Mouse (Mus musculus) cerebellum, postnatal 10 days (tissue): ENCODE data around the gene Dglucy.

Experiments used
- DNase-seq, 2 experiments: peaks; one replicate each; pipeline ENCODE4 v3.0.0; 2021; ENCODE audit warnings: mixed read lengths in 2 of 2

The Dglucy gene

GRCm38 (mm10) chr12:100886877-100887276 lies 108.0 kb downstream of the Dglucy start:
- no peak for DNase-seq

GRCm38 (mm10) chr12:100887801-100888258 lies 109.0 kb downstream of the Dglucy start:
- peak; percentile 77 to 80 for DNase-seq

GRCm38 (mm10) chr12:100890548-100890947 lies 111.7 kb downstream of the Dglucy start:
- no peak for DNase-seq

GRCm38 (mm10) chr12:100895504-100895903 lies 116.6 kb downstream of the Dglucy start:
- no peak for DNase-seq

GRCm38 (mm10) chr12:100896661-100897060 lies 117.8 kb downstream of the Dglucy start:
- DNase-seq = no peak

GRCm38 (mm10) chr12:100897736-100898650 lies 119.1 kb downstream of the Dglucy start:
- DNase-seq = peak; percentile 57 to 66

GRCm38 (mm10) chr12:100899111-100899640 lies 120.3 kb downstream of the Dglucy start:
- DNase-seq = peak; percentile 62 to 70

- DNase-seq = no peak
Measured at GRCm38 (mm10) chr12:100900901-100901300, 122.0 kb downstream of the Dglucy start.

- no peak for DNase-seq
Measured at GRCm38 (mm10) chr12:100901386-100901785, 122.5 kb downstream of the Dglucy start.

- no peak for DNase-seq
Measured at GRCm38 (mm10) chr12:100903761-100904160, 124.9 kb downstream of the Dglucy start.

GRCm38 (mm10) chr12:100906861-100907260 lies 128.0 kb downstream of the Dglucy start:
- DNase-seq = no peak

- peak; percentile 62 to 63 for DNase-seq
Measured at GRCm38 (mm10) chr12:100907598-100908297, 128.9 kb downstream of the Dglucy start, which contains the start of gene Gpr68. Gene Gpr68 (minus strand): TSS chr12:100908198.

GRCm38 (mm10) chr12:100908298-100909034 lies 129.6 kb downstream of the Dglucy start:
- no peak for DNase-seq

- peak; percentile 44 to 50 for DNase-seq
Measured at GRCm38 (mm10) chr12:100909765-100910164, 130.9 kb downstream of the Dglucy start.

- DNase-seq = peak; percentile 67 to 75
Measured at GRCm38 (mm10) chr12:100910731-100911130, 131.9 kb downstream of the Dglucy start.

- DNase-seq = no peak
Measured at GRCm38 (mm10) chr12:100924646-100925339, 145.9 kb downstream of the Dglucy start.

- DNase-seq = peak; percentile 89 to 96
Measured at GRCm38 (mm10) chr12:100925644-100926619, 147.1 kb downstream of the Dglucy start.

- no peak for DNase-seq
Measured at GRCm38 (mm10) chr12:100928286-100928685, 149.4 kb downstream of the Dglucy start.

GRCm38 (mm10) chr12:100931653-100932052 lies 152.8 kb downstream of the Dglucy start:
- no peak for DNase-seq

GRCm38 (mm10) chr12:100934796-100935195 lies 155.9 kb downstream of the Dglucy start:
- DNase-seq = no peak

- peak; percentile 93 to 95 for DNase-seq
Measured at GRCm38 (mm10) chr12:100936116-100936515, 157.3 kb downstream of the Dglucy start.
